Mouse (Mus musculus): ENCODE results near the gene Pdzd2. TPM values are rescaled to one million over a fixed set of nuclear protein-coding genes. Genes with fewer than 3 reads are reported as not detected.

Gene Pdzd2
- polyA plus RNA-seq, 1 experiment = 9.3 TPM

DNA sequence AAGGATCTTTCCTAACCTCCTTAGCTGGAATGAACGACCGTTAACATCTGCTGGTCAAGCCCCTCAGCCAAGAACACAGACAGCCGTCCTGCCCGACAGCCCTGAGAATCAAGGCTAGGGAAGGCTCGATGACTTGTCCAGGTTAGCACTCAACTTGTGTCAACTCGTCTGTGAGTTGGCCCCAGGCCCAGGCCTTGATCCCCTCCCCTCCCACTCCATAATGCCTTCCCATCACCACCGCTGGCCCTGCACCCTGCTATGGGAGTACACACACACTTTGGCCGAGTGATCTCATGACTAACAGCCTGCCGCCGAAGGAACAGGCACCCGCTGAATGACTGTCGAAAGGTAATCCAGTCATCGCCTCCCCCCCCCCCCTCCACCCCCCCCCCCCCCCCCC, 355.0 kb downstream of the Pdzd2 start:
- no peak overlapping the region for H3K4me3 ChIP-seq (ENCODE audit: control insufficient read depth, low read depth, low read length)
- H3K27me3 ChIP-seq (ENCODE audit: control insufficient read depth, insufficient read depth, low read length) = no peaks in the 10 kb centered on the region
- no peaks in the 10 kb centered on the region for H3K36me3 ChIP-seq (ENCODE audit: control insufficient read depth, insufficient read depth, low read length)
- no peak overlapping the region for H3K27ac ChIP-seq (ENCODE audit: control insufficient read depth, insufficient read depth, low read depth, low read length)
- no peaks in the 10 kb centered on the region for H3K4me1 ChIP-seq (ENCODE audit: control insufficient read depth, insufficient read depth, low read length)
- no peak for TF ChIP-seq POLR2A (IDR thresholded peaks at IDR 0.05; ENCODE audit: control insufficient read depth, low read depth, low read length)
- no peak for TF ChIP-seq CTCF (IDR thresholded peaks at IDR 0.05; ENCODE audit: control insufficient read depth, insufficient read depth, insufficient replicate concordance, low read depth, low read length)

DNA sequence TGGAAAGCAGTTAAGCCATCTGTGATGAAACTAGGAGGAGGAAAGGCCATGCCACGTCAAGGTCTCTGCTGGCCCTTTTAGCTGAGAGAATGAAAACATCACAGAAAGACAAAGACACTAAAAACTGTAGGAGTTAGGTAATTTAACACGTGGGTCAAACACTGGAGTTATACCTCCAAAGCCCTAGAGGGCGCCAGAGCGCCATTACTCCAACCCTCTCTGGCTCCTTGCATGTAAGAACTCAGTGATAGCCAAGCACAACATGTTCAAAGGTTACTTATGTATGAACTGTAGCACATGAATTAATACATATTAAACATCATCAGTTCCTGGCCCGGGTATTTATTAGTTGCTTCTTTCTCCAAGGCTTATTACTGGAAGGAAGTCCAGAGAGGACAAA, 359.2 kb downstream of the Pdzd2 start:
- TF ChIP-seq POLR2A (IDR thresholded peaks at IDR 0.05; ENCODE audit: control insufficient read depth, low read depth, low read length) (no peak), CTCF (IDR thresholded peaks at IDR 0.05; ENCODE audit: control insufficient read depth, insufficient read depth, insufficient replicate concordance, low read depth, low read length) (peak; percentile 64; the same call in 1 of the 2 replicates)
- peaks cover 2% of the 10 kb centered on the region; the same call in 1 of the 2 replicates for H3K4me1 ChIP-seq (ENCODE audit: control insufficient read depth, insufficient read depth, low read length)
- no peaks in the 10 kb centered on the region for H3K27me3 ChIP-seq (ENCODE audit: control insufficient read depth, insufficient read depth, low read length)
- H3K27ac ChIP-seq (ENCODE audit: control insufficient read depth, insufficient read depth, low read depth, low read length) = no peak overlapping the region
- H3K4me3 ChIP-seq (ENCODE audit: control insufficient read depth, low read depth, low read length) = no peak overlapping the region
- H3K36me3 ChIP-seq (ENCODE audit: control insufficient read depth, insufficient read depth, low read length) = no peaks in the 10 kb centered on the region

DNA sequence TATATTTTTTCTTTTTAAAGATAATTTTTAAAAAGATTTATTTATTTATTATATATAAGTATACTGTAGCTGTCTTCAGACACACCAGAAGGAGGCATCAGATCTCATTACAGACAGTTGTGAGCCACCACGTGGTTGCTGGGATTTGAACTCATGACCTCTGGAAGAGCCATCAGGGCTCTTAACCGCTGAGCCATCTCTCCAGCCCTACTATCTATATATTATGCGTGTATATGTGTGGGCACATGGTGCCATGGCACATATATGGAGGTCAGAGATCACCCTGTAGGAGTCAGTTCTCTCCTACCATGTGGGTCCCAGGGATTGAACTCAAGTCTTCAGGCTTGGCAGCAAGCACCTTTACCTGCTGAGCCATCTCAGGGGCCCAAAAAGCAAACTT, 359.7 kb downstream of the Pdzd2 start:
- no peak for TF ChIP-seq POLR2A (IDR thresholded peaks at IDR 0.05; ENCODE audit: control insufficient read depth, low read depth, low read length)
- no peak for TF ChIP-seq CTCF (IDR thresholded peaks at IDR 0.05; ENCODE audit: control insufficient read depth, insufficient read depth, insufficient replicate concordance, low read depth, low read length)
- Histone ChIP-seq H3K27ac (ENCODE audit: control insufficient read depth, insufficient read depth, low read depth, low read length) (no peak overlapping the region), H3K27me3 (ENCODE audit: control insufficient read depth, insufficient read depth, low read length) (no peaks in the 10 kb centered on the region), H3K36me3 (ENCODE audit: control insufficient read depth, insufficient read depth, low read length) (no peaks in the 10 kb centered on the region), H3K4me3 (ENCODE audit: control insufficient read depth, low read depth, low read length) (no peak overlapping the region), H3K4me1 (ENCODE audit: control insufficient read depth, insufficient read depth, low read length) (peaks cover 2% of the 10 kb centered on the region; the same call in 1 of the 2 replicates)

DNA sequence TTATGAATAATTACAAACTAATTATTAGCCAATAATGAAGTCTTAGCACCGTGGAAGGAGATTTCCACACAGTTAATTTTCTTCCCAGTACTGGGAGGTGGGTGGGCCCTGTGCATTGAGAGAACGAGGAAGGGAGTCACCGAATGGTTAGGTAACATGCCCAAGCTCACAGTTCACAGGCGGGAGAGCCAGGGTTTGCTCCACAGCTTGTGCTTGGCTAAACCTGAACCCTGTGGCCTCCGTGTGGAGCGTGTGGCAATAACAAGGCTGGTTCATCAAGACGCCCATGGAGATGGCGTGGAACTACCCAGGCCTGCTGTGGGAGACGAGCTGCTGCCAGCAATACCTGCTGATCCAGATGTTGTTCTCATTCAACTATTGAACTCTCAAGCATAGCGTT, 361.9 kb downstream of the Pdzd2 start:
- no peaks in the 10 kb centered on the region for H3K36me3 ChIP-seq (ENCODE audit: control insufficient read depth, insufficient read depth, low read length)
- no peak overlapping the region for H3K4me3 ChIP-seq (ENCODE audit: control insufficient read depth, low read depth, low read length)
- H3K27me3 ChIP-seq (ENCODE audit: control insufficient read depth, insufficient read depth, low read length) = no peaks in the 10 kb centered on the region
- TF ChIP-seq POLR2A (IDR thresholded peaks at IDR 0.05; ENCODE audit: control insufficient read depth, low read depth, low read length) = no peak
- no peak for TF ChIP-seq CTCF (IDR thresholded peaks at IDR 0.05; ENCODE audit: control insufficient read depth, insufficient read depth, insufficient replicate concordance, low read depth, low read length)
- peaks cover 2% of the 10 kb centered on the region; the same call in 1 of the 2 replicates for H3K4me1 ChIP-seq (ENCODE audit: control insufficient read depth, insufficient read depth, low read length)
- H3K27ac ChIP-seq (ENCODE audit: control insufficient read depth, insufficient read depth, low read depth, low read length) = no peak overlapping the region

DNA sequence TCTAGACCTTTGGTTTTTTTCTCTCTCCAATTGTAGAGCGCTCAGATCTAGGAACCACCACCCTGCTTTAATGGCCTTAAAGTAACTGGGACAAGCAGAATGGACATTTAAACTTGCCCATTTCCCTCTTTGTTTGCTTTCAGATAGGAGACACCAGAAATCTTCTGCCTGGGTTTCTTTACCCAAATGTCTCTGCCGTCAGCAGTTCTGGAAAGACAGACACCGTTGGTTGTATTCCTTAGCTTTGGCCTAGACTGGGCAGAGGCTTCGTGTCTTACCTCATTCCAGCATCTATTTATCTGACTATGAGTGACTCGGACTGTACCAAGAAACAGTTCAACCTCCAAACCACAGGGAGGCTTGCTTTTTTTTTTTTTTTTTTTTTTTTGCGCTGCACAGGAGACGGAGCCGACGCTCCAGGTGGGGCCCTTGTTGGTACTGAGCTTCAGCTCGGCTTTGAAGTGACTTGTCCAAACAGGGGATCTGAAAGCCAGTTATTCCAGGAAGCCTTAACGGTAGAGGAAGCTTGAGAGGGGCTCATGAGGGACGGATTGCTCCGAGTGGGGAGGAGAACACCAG, 363.1 kb downstream of the Pdzd2 start:
- TF ChIP-seq CTCF (IDR thresholded peaks at IDR 0.05; ENCODE audit: control insufficient read depth, insufficient read depth, insufficient replicate concordance, low read depth, low read length) (no peak), POLR2A (IDR thresholded peaks at IDR 0.05; ENCODE audit: control insufficient read depth, low read depth, low read length) (no peak)
- Histone ChIP-seq H3K4me1 (ENCODE audit: control insufficient read depth, insufficient read depth, low read length) (peaks cover 2% of the 10 kb centered on the region; the same call in 1 of the 2 replicates), H3K4me3 (ENCODE audit: control insufficient read depth, low read depth, low read length) (no peak overlapping the region), H3K27ac (ENCODE audit: control insufficient read depth, insufficient read depth, low read depth, low read length) (no peak overlapping the region), H3K36me3 (ENCODE audit: control insufficient read depth, insufficient read depth, low read length) (no peaks in the 10 kb centered on the region), H3K27me3 (ENCODE audit: control insufficient read depth, insufficient read depth, low read length) (no peaks in the 10 kb centered on the region)

DNA sequence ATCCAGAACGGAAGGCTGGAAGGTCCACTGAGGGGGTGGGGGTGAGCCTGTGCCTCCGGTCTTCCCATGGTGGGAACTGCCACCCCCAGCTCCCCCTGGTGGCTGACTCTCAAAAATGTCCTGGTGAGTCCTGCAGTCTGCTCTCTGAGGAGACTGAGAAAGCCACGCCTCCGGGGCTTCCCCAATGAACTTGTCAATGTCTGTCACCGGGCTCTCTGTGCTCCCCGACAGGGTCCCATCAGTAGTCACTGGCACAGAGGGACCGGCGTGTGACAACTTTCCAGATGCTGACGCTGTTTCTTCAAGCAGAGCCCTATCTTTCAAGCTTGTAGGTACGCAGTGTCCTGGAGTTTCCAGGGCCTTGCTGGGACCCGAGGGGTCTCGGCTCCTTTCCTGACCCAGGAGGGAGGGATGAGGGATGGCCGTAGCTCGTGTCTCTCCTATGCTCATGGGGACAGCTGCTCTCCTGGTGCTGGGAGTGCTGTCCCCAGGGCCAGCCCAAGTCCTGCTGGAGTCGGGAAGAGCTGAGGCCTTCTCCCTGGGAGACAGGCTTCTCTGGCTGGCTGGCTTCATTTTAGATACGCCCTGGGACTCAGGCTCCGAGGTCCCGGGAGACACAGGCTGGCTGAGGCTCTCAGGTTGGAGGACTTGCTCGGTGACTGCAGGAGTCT, 363.9 kb downstream of the Pdzd2 start:
- TF ChIP-seq POLR2A (IDR thresholded peaks at IDR 0.05; ENCODE audit: control insufficient read depth, low read depth, low read length) (no peak), CTCF (IDR thresholded peaks at IDR 0.05; ENCODE audit: control insufficient read depth, insufficient read depth, insufficient replicate concordance, low read depth, low read length) (peak; percentile 64; the same call in 1 of the 2 replicates)
- H3K27ac ChIP-seq (ENCODE audit: control insufficient read depth, insufficient read depth, low read depth, low read length) = no peak overlapping the region

DNA sequence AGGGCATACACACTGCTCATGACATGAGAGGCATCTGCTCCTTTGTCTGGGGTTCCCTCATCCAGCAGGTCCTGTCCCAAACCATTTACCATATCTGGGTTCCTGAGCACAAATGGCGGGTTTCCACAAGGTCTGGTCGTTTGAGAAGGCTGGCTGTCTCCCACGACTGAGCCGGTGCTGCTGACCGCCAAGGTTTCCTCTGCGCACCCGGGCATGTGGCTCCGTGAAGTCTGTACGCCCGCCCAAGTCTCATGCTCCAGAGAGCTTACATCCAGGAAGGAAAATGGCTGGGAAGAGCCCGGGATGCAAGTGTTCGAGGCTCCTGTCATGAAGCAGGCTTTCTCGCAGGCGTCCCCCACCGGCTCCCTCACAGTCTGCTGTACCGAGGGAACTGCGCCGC, 364.8 kb downstream of the Pdzd2 start:
- peak overlapping the region; percentile 44 for H3K4me3 ChIP-seq (ENCODE audit: control insufficient read depth, low read depth, low read length)
- TF ChIP-seq POLR2A (IDR thresholded peaks at IDR 0.05; ENCODE audit: control insufficient read depth, low read depth, low read length) (no peak), CTCF (IDR thresholded peaks at IDR 0.05; ENCODE audit: control insufficient read depth, insufficient read depth, insufficient replicate concordance, low read depth, low read length) (no peak)
- H3K4me1 ChIP-seq (ENCODE audit: control insufficient read depth, insufficient read depth, low read length) = peaks cover 2% of the 10 kb centered on the region; the same call in 1 of the 2 replicates
- H3K27me3 ChIP-seq (ENCODE audit: control insufficient read depth, insufficient read depth, low read length) = no peaks in the 10 kb centered on the region
- H3K27ac ChIP-seq (ENCODE audit: control insufficient read depth, insufficient read depth, low read depth, low read length) = no peak overlapping the region
- H3K36me3 ChIP-seq (ENCODE audit: control insufficient read depth, insufficient read depth, low read length) = no peaks in the 10 kb centered on the region

More for the DNA sequence above, 363.9 kb downstream of the Pdzd2 start:
- Histone ChIP-seq H3K4me1 (ENCODE audit: control insufficient read depth, insufficient read depth, low read length) (peaks cover 2% of the 10 kb centered on the region; the same call in 1 of the 2 replicates), H3K27me3 (ENCODE audit: control insufficient read depth, insufficient read depth, low read length) (no peaks in the 10 kb centered on the region), H3K36me3 (ENCODE audit: control insufficient read depth, insufficient read depth, low read length) (no peaks in the 10 kb centered on the region), H3K4me3 (ENCODE audit: control insufficient read depth, low read depth, low read length) (peak overlapping the region; percentile 44)

All from testis, adult 2 months (tissue).